In genomic region chr14:26705246-26705645, GRCm38 (mm10) we compare ENCODE assay signal across 13 mouse cellular contexts. TPM values are rescaled to one million over a fixed set of nuclear protein-coding genes. Genes with fewer than 3 reads are reported as not detected.
DNase-seq lines count a peak whose midpoint lies in the region; TF ChIP-seq lines count a peak whose summit lies in the region.
"Not testable (repeated sequence)": the region's sequence is repeated elsewhere in the genome, so short reads cannot be mapped to it uniquely, and the experiment has no call there.
"Had no signal": no experiment of that assay in that cellular context is flagged by ENCODE, and none has a peak within 500 bp of the region (broad histone marks: within the 10 kb centered on the region; RNA-seq: fewer than 3 reads in every experiment).

No protein-coding gene starts in this region.

- TF ChIP-seq POLR2A in ES-Bruce4 (IDR thresholded peaks at IDR 0.05; ENCODE audit: insufficient read depth, low read length); MEL (IDR thresholded peaks at IDR 0.05; ENCODE audit: control insufficient read depth in 1 of 2, insufficient read depth in 1 of 2, low read depth in 1 of 2, low read length in 2 of 2, poor library complexity in 1 of 2): not testable (repeated sequence)

- not testable (repeated sequence) for TF ChIP-seq EP300 in ES-Bruce4 (IDR thresholded peaks at IDR 0.05; ENCODE audit: insufficient read depth, low read depth, low read length); MEL (IDR thresholded peaks at IDR 0.05; ENCODE audit: low read depth in 1 of 2, low read length in 2 of 2)

- H3K9ac ChIP-seq in ES-Bruce4 (ENCODE audit: low read depth, poor library complexity, severe bottlenecking); MEL (ENCODE audit: control insufficient read depth, low read depth, low read length, poor library complexity, severe bottlenecking): not testable (repeated sequence)

- H3K9me3 ChIP-seq in ES-Bruce4 (replicated peaks; ENCODE audit: control insufficient read depth, insufficient read depth, low read length, poor library complexity, severe bottlenecking); MEL (replicated peaks; ENCODE audit: insufficient read depth, low read length): not testable (repeated sequence)

- H3K36me3 ChIP-seq in ES-Bruce4 (ENCODE audit: control insufficient read depth, insufficient read depth, low read length, poor library complexity, severe bottlenecking); MEL (ENCODE audit: control insufficient read depth in 1 of 2, insufficient read depth in 2 of 2, low read length in 2 of 2): not testable (repeated sequence)

- peak; percentile 39 for TF ChIP-seq RAD21 in MEL (IDR thresholded peaks at IDR 0.05; ENCODE audit: low read depth, low read length)

- not testable (repeated sequence) for H3K27ac ChIP-seq in ES-Bruce4 (ENCODE audit: insufficient read depth, low read length); MEL (ENCODE audit: control insufficient read depth, low read depth, low read length)

- H3K4me3 ChIP-seq in ES-Bruce4 (ENCODE audit: low read depth, low read length); MEL (ENCODE audit: control insufficient read depth in 1 of 2, insufficient read depth in 1 of 2, low read depth in 2 of 2, low read length in 2 of 2): not testable (repeated sequence)

- peak; percentile 15 to 25 for DNase-seq in B cell, adult 2 months
- DNase-seq in MEL (ENCODE audit: low read depth, low spot score) = peak; percentile 41
- DNase-seq in ZHBTc4 (ENCODE audit: low read depth, low spot score) = peak; percentile 75
- peak; percentile 2 for DNase-seq in naive thymus-derived CD4-positive, alpha-beta T cell, adult 2 months (ENCODE audit: low read depth)
- DNase-seq in thymus, postnatal 14 days = peak; percentile 20

- H3K27me3 ChIP-seq in ES-Bruce4 (ENCODE audit: control insufficient read depth, insufficient read depth, low read length, poor library complexity, severe bottlenecking) = not testable (repeated sequence)
- peaks cover 6 to 17% of the 10 kb centered on the region in 2 experiments for H3K27me3 ChIP-seq in MEL (ENCODE audit: control insufficient read depth in 1 of 2, insufficient read depth in 2 of 2, low read length in 2 of 2)

- H3K4me1 ChIP-seq in ES-Bruce4 (ENCODE audit: control insufficient read depth, insufficient read depth, low read length); MEL (ENCODE audit: control insufficient read depth in 1 of 2, insufficient read depth in 2 of 2, low read length in 2 of 2): not testable (repeated sequence)

- H3K79me2 ChIP-seq in MEL (ENCODE audit: control insufficient read depth, insufficient read depth, low read length, poor library complexity) = not testable (repeated sequence)

- TF ChIP-seq CTCF in ES-Bruce4 (IDR thresholded peaks at IDR 0.05; ENCODE audit: low read depth, low read length) (peak; percentile 9), MEL (IDR thresholded peaks at IDR 0.05 in 2 of 3, conservative IDR thresholded peaks at IDR 0.05 in 1 of 3; ENCODE audit: control insufficient read depth in 1 of 3, insufficient read depth in 1 of 3, low read depth in 2 of 3, low read length in 3 of 3, poor library complexity in 1 of 3, severe bottlenecking in 1 of 3) (peak in 2 of 3 experiments; percentile 18 to 42; a peak in 2 of 6 replicates)

TF ChIP-seq in MEL, 35 proteins besides CTCF, POLR2A, EP300 and RAD21:
- peak; percentile 40 for TF ChIP-seq ZC3H11A (IDR thresholded peaks at IDR 0.05; ENCODE audit: low read depth, low read length)
- TF ChIP-seq SMC3 (IDR thresholded peaks at IDR 0.05; ENCODE audit: low read depth, low read length) = peak; percentile 55
TF ChIP-seq in MEL: peak in this region for 2; not testable (repeated sequence) for 33.

RNA-seq across cellular contexts. Expression of gene Dnah12, which starts 12.2 kb away (rescaled TPM):
- polyA plus RNA-seq in ES-Bruce4 (2011; ENCODE audit: insufficient read depth, insufficient read length, low read depth, missing spikeins) = 0.15 and 0.17 TPM in 2 replicates
- 0.04 and 0.10 TPM in 2 replicates for total RNA-seq in MEL (2012; rRNA removed)
- under 1 TPM in 1 of 2 experiments, not detected in 1; 0.10 TPM for polyA plus RNA-seq in MEL (2012; ENCODE audit: insufficient read depth in 1 of 2, insufficient read length in 2 of 2, low read depth in 1 of 2, low replicate concordance in 2 of 2, missing spikeins in 1 of 2)
- total RNA-seq: adrenal gland, postnatal 14 days; gastrocnemius, adult 2 months; gastrocnemius, postnatal 14 days had no signal
- polyA plus RNA-seq: adrenal gland, adult 2 months; embryonic facial prominence, embryonic 12.5 days; G1E; heart, postnatal 0 days had no signal

RNA-seq across cellular contexts. Expression of gene Pde12, which starts 35.6 kb away (rescaled TPM):
- polyA plus RNA-seq in ES-Bruce4 (2011; ENCODE audit: insufficient read depth, insufficient read length, low read depth, missing spikeins) (8.5 TPM in 2 replicates), MEL (2012; ENCODE audit: insufficient read depth in 1 of 2, insufficient read length in 2 of 2, low read depth in 1 of 2, low replicate concordance in 2 of 2, missing spikeins in 1 of 2) (10 to 100 TPM in 1 of 2 experiments, not detected in 1; 19.8 TPM)
- total RNA-seq in MEL (2012; rRNA removed) = 15.7 and 18.0 TPM in 2 replicates

Comparison
In these comparisons a context has a peak if more than half of its experiments do, and no peak if none do; other contexts are left out.
1. DNase-seq: peak in every context shown above with its lines; median percentile 75 in ZHBTc4; 41 in MEL; 20 in B cell, adult 2 months; 20 in thymus, postnatal 14 days; 2 in naive thymus-derived CD4-positive, alpha-beta T cell, adult 2 months.